Mouse (Mus musculus): ENCODE measurements around the gene Mfap1b. TPM values are rescaled to one million over a fixed set of nuclear protein-coding genes. Genes with fewer than 3 reads are reported as not detected.

The Mfap1b gene
- polyA plus RNA-seq, 1 experiment from 2014 or later = 20.5 TPM

GRCm38 (mm10) chr2:121453917-121454316 lies 19.9 kb downstream of the Mfap1b start:
- no peak for ATAC-seq (ENCODE audit: low read depth)
- Histone ChIP-seq H3K27me3 (ENCODE audit: control insufficient read depth, insufficient read depth, low read depth, low read length) (no peaks in the 10 kb centered on the region), H3K4me3 (ENCODE audit: low read depth, low read length) (no peak overlapping the region), H3K4me1 (ENCODE audit: control insufficient read depth, low read depth, low read length) (peaks cover 31% of the 10 kb centered on the region), H3K4me2 (ENCODE audit: low read depth, low read length) (no peak overlapping the region), H3K9me3 (replicated peaks; ENCODE audit: control insufficient read depth, low read length) (no peaks in the 10 kb centered on the region), H3K27ac (ENCODE audit: low read length) (no peak overlapping the region), H3K36me3 (ENCODE audit: control insufficient read depth, insufficient read depth) (0 out of 2 replicates have a peak, but pooled peaks cover 9% of the 10 kb centered on the region), H3K9ac (ENCODE audit: low read depth, low read length) (no peak overlapping the region)
- WGBS (ENCODE audit: insufficient replicate concordance) = 83% methylated on average over 6 of the region's 6 CpGs

- H3K4me3 ChIP-seq (ENCODE audit: low read depth, low read length) = no peak within 1 kb of the TSS
- no peaks in the 10 kb centered on the region for H3K27me3 ChIP-seq (ENCODE audit: control insufficient read depth, insufficient read depth, low read depth, low read length)
- 0 out of 2 replicates have a peak, but pooled peaks cover 3% of the 10 kb centered on the region for H3K36me3 ChIP-seq (ENCODE audit: control insufficient read depth, insufficient read depth)
- no peak within 1 kb of the TSS for H3K9ac ChIP-seq (ENCODE audit: low read depth, low read length)
- no peak within 1 kb of the TSS for H3K27ac ChIP-seq (ENCODE audit: low read length)
- ATAC-seq (ENCODE audit: low read depth) = no peak
- peaks cover 32% of the 10 kb centered on the region for H3K4me1 ChIP-seq (ENCODE audit: control insufficient read depth, low read depth, low read length)
- H3K4me2 ChIP-seq (ENCODE audit: low read depth, low read length) = no peak within 1 kb of the TSS
- 56% methylated on average over 4 of the region's 4 CpGs for WGBS (ENCODE audit: insufficient replicate concordance)
- no peaks in the 10 kb centered on the region for H3K9me3 ChIP-seq (replicated peaks; ENCODE audit: control insufficient read depth, low read length)
Observed at GRCm38 (mm10) chr2:121452990-121453389, 20.9 kb downstream of the Mfap1b start, which contains the start of gene Hypk. TSS of gene Hypk (plus strand) at chr2:121453290.

- no peak for ATAC-seq (ENCODE audit: low read depth)
- Histone ChIP-seq H3K36me3 (ENCODE audit: control insufficient read depth, insufficient read depth) (0 out of 2 replicates have a peak, but pooled peaks cover 3% of the 10 kb centered on the region), H3K27me3 (ENCODE audit: control insufficient read depth, insufficient read depth, low read depth, low read length) (no peaks in the 10 kb centered on the region), H3K9ac (ENCODE audit: low read depth, low read length) (no peak overlapping the region), H3K4me3 (ENCODE audit: low read depth, low read length) (no peak overlapping the region), H3K9me3 (replicated peaks; ENCODE audit: control insufficient read depth, low read length) (no peaks in the 10 kb centered on the region), H3K4me1 (ENCODE audit: control insufficient read depth, low read depth, low read length) (peaks cover 29% of the 10 kb centered on the region), H3K4me2 (ENCODE audit: low read depth, low read length) (no peak overlapping the region), H3K27ac (ENCODE audit: low read length) (no peak overlapping the region)
- 75% methylated on average over 4 of the region's 4 CpGs for WGBS (ENCODE audit: insufficient replicate concordance)
Observed at GRCm38 (mm10) chr2:121452361-121452760, 21.5 kb downstream of the Mfap1b start.

GRCm38 (mm10) chr2:121450093-121450492 lies 23.8 kb downstream of the Mfap1b start:
- Histone ChIP-seq H3K27me3 (ENCODE audit: control insufficient read depth, insufficient read depth, low read depth, low read length) (no peaks in the 10 kb centered on the region), H3K9ac (ENCODE audit: low read depth, low read length) (peak overlapping the region; percentile 99), H3K36me3 (ENCODE audit: control insufficient read depth, insufficient read depth) (0 out of 2 replicates have a peak, but pooled peaks cover 3% of the 10 kb centered on the region), H3K4me3 (ENCODE audit: low read depth, low read length) (peak overlapping the region; percentile 99), H3K4me1 (ENCODE audit: control insufficient read depth, low read depth, low read length) (peaks cover 22% of the 10 kb centered on the region), H3K4me2 (ENCODE audit: low read depth, low read length) (peak overlapping the region; percentile 89), H3K27ac (ENCODE audit: low read length) (peak overlapping the region; percentile 92), H3K9me3 (replicated peaks; ENCODE audit: control insufficient read depth, low read length) (no peaks in the 10 kb centered on the region)
- ATAC-seq (ENCODE audit: low read depth) = no peak
- WGBS (ENCODE audit: insufficient replicate concordance) = under 1% methylated on average over 7 of the region's 7 CpGs

GRCm38 (mm10) chr2:121449545-121450011 lies 24.3 kb downstream of the Mfap1b start:
- H3K9me3 ChIP-seq (replicated peaks; ENCODE audit: control insufficient read depth, low read length) = no peaks in the 10 kb centered on the region
- 0% methylated on average over 51 of the region's 54 CpGs for WGBS (ENCODE audit: insufficient replicate concordance)
- peak overlapping the region; percentile 89 for H3K4me2 ChIP-seq (ENCODE audit: low read depth, low read length)
- H3K27me3 ChIP-seq (ENCODE audit: control insufficient read depth, insufficient read depth, low read depth, low read length) = no peaks in the 10 kb centered on the region
- H3K4me1 ChIP-seq (ENCODE audit: control insufficient read depth, low read depth, low read length) = peaks cover 22% of the 10 kb centered on the region
- peak overlapping the region; percentile 99 for H3K4me3 ChIP-seq (ENCODE audit: low read depth, low read length)
- peak overlapping the region; percentile 92 for H3K27ac ChIP-seq (ENCODE audit: low read length)
- H3K36me3 ChIP-seq (ENCODE audit: control insufficient read depth, insufficient read depth) = 0 out of 2 replicates have a peak, but pooled peaks cover 3% of the 10 kb centered on the region
- H3K9ac ChIP-seq (ENCODE audit: low read depth, low read length) = peak overlapping the region; percentile 99
- peak; percentile 3; the same call in 1 of the 2 replicates for ATAC-seq (ENCODE audit: low read depth)

- Histone ChIP-seq H3K27me3 (ENCODE audit: control insufficient read depth, insufficient read depth, low read depth, low read length) (no peaks in the 10 kb centered on the region), H3K36me3 (ENCODE audit: control insufficient read depth, insufficient read depth) (0 out of 2 replicates have a peak, but pooled peaks cover 3% of the 10 kb centered on the region), H3K4me3 (ENCODE audit: low read depth, low read length) (peak within 1 kb of the TSS; percentile 99), H3K4me2 (ENCODE audit: low read depth, low read length) (peak within 1 kb of the TSS; percentile 89), H3K4me1 (ENCODE audit: control insufficient read depth, low read depth, low read length) (peaks cover 22% of the 10 kb centered on the region), H3K27ac (ENCODE audit: low read length) (peak within 1 kb of the TSS; percentile 92), H3K9me3 (replicated peaks; ENCODE audit: control insufficient read depth, low read length) (no peaks in the 10 kb centered on the region), H3K9ac (ENCODE audit: low read depth, low read length) (peak within 1 kb of the TSS; percentile 99)
- ATAC-seq (ENCODE audit: low read depth) = peak; percentile 97
- WGBS (ENCODE audit: insufficient replicate concordance) = under 1% methylated on average over 65 of the region's 74 CpGs
Observed at GRCm38 (mm10) chr2:121448739-121449535, 24.9 kb downstream of the Mfap1b start, which contains the start of gene Serf2. TSS of gene Serf2 (plus strand) at chr2:121449195.

- ATAC-seq (ENCODE audit: low read depth) = no peak
- Histone ChIP-seq H3K9ac (ENCODE audit: low read depth, low read length) (peak overlapping the region; percentile 65), H3K9me3 (replicated peaks; ENCODE audit: control insufficient read depth, low read length) (no peaks in the 10 kb centered on the region), H3K36me3 (ENCODE audit: control insufficient read depth, insufficient read depth) (0 out of 2 replicates have a peak, but pooled peaks cover 3% of the 10 kb centered on the region), H3K4me1 (ENCODE audit: control insufficient read depth, low read depth, low read length) (peaks cover 23% of the 10 kb centered on the region), H3K27ac (ENCODE audit: low read length) (peak overlapping the region; percentile 83), H3K4me3 (ENCODE audit: low read depth, low read length) (peak overlapping the region; percentile 99), H3K4me2 (ENCODE audit: low read depth, low read length) (peak overlapping the region; percentile 89), H3K27me3 (ENCODE audit: control insufficient read depth, insufficient read depth, low read depth, low read length) (no peaks in the 10 kb centered on the region)
- 14% methylated on average over 9 of the region's 9 CpGs for WGBS (ENCODE audit: insufficient replicate concordance)
Observed at GRCm38 (mm10) chr2:121448136-121448535, 25.7 kb downstream of the Mfap1b start.

- H3K36me3 ChIP-seq (ENCODE audit: control insufficient read depth, insufficient read depth) = no peaks in the 10 kb centered on the region
- H3K9ac ChIP-seq (ENCODE audit: low read depth, low read length) = no peak overlapping the region
- H3K27me3 ChIP-seq (ENCODE audit: control insufficient read depth, insufficient read depth, low read depth, low read length) = peaks cover 2% of the 10 kb centered on the region
- H3K4me2 ChIP-seq (ENCODE audit: low read depth, low read length) = no peak overlapping the region
- ATAC-seq (ENCODE audit: low read depth) = no peak
- H3K4me3 ChIP-seq (ENCODE audit: low read depth, low read length) = no peak overlapping the region
- H3K4me1 ChIP-seq (ENCODE audit: control insufficient read depth, low read depth, low read length) = peaks cover 31% of the 10 kb centered on the region
- no peaks in the 10 kb centered on the region for H3K9me3 ChIP-seq (replicated peaks; ENCODE audit: control insufficient read depth, low read length)
- WGBS (ENCODE audit: insufficient replicate concordance) = 30% methylated on average over 3 of the region's 3 CpGs
- H3K27ac ChIP-seq (ENCODE audit: low read length) = no peak overlapping the region
Observed at GRCm38 (mm10) chr2:121447006-121447405, 26.9 kb downstream of the Mfap1b start.

GRCm38 (mm10) chr2:121446506-121446905 lies 27.4 kb downstream of the Mfap1b start:
- Histone ChIP-seq H3K36me3 (ENCODE audit: control insufficient read depth, insufficient read depth) (no peaks in the 10 kb centered on the region), H3K27ac (ENCODE audit: low read length) (no peak overlapping the region), H3K4me3 (ENCODE audit: low read depth, low read length) (no peak overlapping the region), H3K9me3 (replicated peaks; ENCODE audit: control insufficient read depth, low read length) (no peaks in the 10 kb centered on the region), H3K4me1 (ENCODE audit: control insufficient read depth, low read depth, low read length) (peaks cover 34% of the 10 kb centered on the region), H3K4me2 (ENCODE audit: low read depth, low read length) (no peak overlapping the region), H3K9ac (ENCODE audit: low read depth, low read length) (no peak overlapping the region), H3K27me3 (ENCODE audit: control insufficient read depth, insufficient read depth, low read depth, low read length) (peaks cover 7% of the 10 kb centered on the region)
- ATAC-seq (ENCODE audit: low read depth) = no peak
- 74% methylated on average over 4 of the region's 4 CpGs for WGBS (ENCODE audit: insufficient replicate concordance)

Measured in liver, embryonic 16.5 days (tissue).